Mouse (Mus musculus): ENCODE data around the gene Olfr107. TPM values are rescaled to one million over a fixed set of nuclear protein-coding genes. Genes with fewer than 3 reads are reported as not detected.

The Olfr107 gene
- not detected in 2 replicates for polyA plus RNA-seq (2012; rRNA removed)

DNA sequence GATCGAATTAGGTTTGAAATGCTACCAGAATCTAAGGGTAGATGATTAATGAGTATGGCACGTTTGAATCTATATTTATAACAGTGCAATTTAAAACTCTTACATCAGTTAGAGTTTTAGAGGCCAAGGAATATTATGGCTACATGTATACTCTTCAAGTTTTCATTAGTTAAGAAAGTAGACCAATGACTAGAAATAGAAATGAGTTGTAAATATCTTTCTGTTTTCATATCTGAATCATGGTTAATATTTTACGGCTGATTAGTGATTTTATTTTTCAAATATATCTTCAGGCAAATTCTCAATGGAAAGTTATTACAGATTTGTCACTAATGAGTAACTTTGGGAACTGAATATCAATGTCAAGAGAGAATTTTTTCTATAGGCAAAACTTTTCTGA lies at the start of gene Olfr107:
Olfr107 (plus strand) TSS at position 301 of the 400 bp plus-strand sequence.

DNA sequence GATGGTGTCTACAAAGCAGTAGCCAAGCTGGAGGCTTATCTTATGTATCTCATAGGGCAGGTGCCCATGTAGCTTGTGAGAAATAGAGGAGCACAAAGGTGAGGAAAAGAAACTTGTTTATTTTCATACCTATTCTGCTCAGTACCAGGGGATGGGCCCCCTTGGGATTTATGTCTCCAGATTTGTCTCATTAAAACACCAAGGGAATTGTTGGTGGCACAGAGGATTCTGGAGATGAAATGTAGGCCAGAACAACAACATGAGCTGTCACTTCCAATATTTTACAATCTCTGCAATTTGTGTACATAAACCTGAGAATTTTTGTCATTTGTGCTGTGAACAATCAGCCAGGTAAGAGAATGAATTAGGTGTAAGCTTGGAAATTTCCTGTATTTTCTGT lies 39.7 kb upstream of the Olfr107 start, which contains the start of gene Olfr104-ps:
Olfr104-ps (plus strand) TSS at position 301 of the 400 bp plus-strand sequence.

DNA sequence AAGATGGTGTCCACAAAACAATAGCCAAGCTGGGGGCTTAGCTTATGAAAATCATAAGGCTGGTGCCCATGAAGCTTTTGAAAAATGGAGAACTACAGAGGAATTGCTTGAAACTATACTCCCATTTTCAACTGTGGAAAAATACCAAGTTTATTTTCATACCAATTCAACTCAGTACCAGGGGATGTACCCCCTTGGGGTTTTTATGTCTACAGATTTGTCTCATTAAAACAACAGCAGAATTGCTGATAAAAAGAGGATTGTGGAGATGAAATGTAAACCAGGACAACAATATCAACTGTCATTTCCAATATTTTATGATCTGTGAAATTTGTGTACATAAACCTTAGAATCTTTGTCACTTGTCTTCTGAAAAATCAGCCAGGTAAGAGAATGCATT lies 20.3 kb upstream of the Olfr107 start, which contains the start of gene Olfr105-ps:
Olfr105-ps (plus strand) TSS at position 301 of the 400 bp plus-strand sequence.

DNA sequence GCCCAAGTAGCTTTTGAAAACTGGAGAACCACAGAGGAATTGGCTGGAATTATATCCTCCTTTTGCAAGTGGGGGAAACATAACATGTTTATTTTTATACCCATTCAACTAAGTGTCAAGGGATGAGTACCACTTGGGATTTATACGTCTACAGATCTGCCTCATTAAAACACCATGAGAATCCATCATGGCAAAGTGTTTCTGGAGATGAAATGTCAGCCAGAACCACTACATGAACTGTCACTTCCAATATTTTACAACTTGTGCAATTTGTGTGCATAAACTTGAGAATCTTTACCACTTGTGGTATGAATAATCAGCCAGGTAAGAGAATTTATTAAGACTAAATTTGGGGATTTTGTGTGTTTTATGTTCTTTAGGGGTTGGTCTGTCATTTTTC lies 8.9 kb upstream of the Olfr107 start, which contains the start of gene Olfr106-ps:
Olfr106-ps (plus strand) TSS at position 301 of the 400 bp plus-strand sequence.

DNA sequence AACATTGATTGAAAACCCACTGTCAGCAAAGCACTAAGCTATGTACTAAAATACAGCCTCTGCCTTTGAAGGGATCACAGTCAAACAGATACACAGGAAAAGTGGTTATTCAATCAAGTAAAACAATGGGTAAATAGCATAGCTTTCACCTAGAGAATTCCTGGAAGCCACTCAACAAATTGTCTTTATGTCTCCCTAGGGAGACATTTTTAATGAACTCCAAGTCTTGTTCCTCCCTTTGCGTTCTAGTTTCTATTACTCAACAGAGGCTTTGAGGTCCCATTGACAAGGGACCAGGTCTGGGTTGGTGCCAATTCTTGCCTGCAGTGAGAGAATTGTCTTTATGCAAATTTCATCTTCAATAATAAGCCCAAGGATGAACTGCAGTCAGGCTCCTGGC lies 46.2 kb downstream of the Olfr107 start, which contains the start of gene Olfr108:
Olfr108 (plus strand) TSS at position 301 of the 400 bp plus-strand sequence.

Other genes starting within 250 kb of the Olfr107 start
- not detected in 2 replicates for gene Olfr93, start 237.7 kb upstream of the Olfr107 start, polyA plus RNA-seq (2012; rRNA removed)
- gene Ubd, start 205.3 kb upstream of the Olfr107 start, polyA plus RNA-seq (2012; rRNA removed): not detected in 2 replicates
- not detected in 2 replicates for gene Olfr94, start 198.2 kb upstream of the Olfr107 start, polyA plus RNA-seq (2012; rRNA removed)
- gene Olfr95, start 186.1 kb upstream of the Olfr107 start, polyA plus RNA-seq (2012; rRNA removed): not detected in 2 replicates
- gene Olfr96, start 179.1 kb upstream of the Olfr107 start, polyA plus RNA-seq (2012; rRNA removed): not detected in 2 replicates
- not detected in 2 replicates for gene Olfr97, start 161.9 kb upstream of the Olfr107 start, polyA plus RNA-seq (2012; rRNA removed)
- gene Olfr98, start 135.5 kb upstream of the Olfr107 start, polyA plus RNA-seq (2012; rRNA removed): not detected in 2 replicates
- gene H2-M3, start 129.0 kb upstream of the Olfr107 start, polyA plus RNA-seq (2012; rRNA removed): 0.97 and 1.1 TPM in 2 replicates
- gene Olfr99, start 115.8 kb upstream of the Olfr107 start, polyA plus RNA-seq (2012; rRNA removed): not detected in 2 replicates
- not detected in 2 replicates for gene Olfr101, start 94.9 kb upstream of the Olfr107 start, polyA plus RNA-seq (2012; rRNA removed)
- gene Olfr102, start 82.2 kb upstream of the Olfr107 start, polyA plus RNA-seq (2012; rRNA removed): not detected in 2 replicates
- gene Olfr103, start 59.5 kb upstream of the Olfr107 start, polyA plus RNA-seq (2012; rRNA removed): not detected in 2 replicates
- not detected in 2 replicates for gene Olfr104-ps, start 39.6 kb upstream of the Olfr107 start, polyA plus RNA-seq (2012; rRNA removed)
- gene Olfr105-ps, start 20.2 kb upstream of the Olfr107 start, polyA plus RNA-seq (2012; rRNA removed): not detected in 2 replicates
- gene Olfr106-ps, start 8.8 kb upstream of the Olfr107 start, polyA plus RNA-seq (2012; rRNA removed): not detected in 2 replicates
- gene Olfr108, start 46.3 kb downstream of the Olfr107 start, polyA plus RNA-seq (2012; rRNA removed): not detected in 2 replicates
- gene Olfr109, start 59.7 kb downstream of the Olfr107 start, polyA plus RNA-seq (2012; rRNA removed): not detected in 2 replicates
- not detected in 2 replicates for gene H2-M2, start 84.3 kb downstream of the Olfr107 start, polyA plus RNA-seq (2012; rRNA removed)
- gene Olfr110, start 93.2 kb downstream of the Olfr107 start, polyA plus RNA-seq (2012; rRNA removed): not detected in 2 replicates
- 0.04 and 0.10 TPM in 2 replicates for gene Olfr111, start 108.8 kb downstream of the Olfr107 start, polyA plus RNA-seq (2012; rRNA removed)
- gene Olfr112, start 170.2 kb downstream of the Olfr107 start, polyA plus RNA-seq (2012; rRNA removed): not detected in 2 replicates
- gene Olfr113, start 178.4 kb downstream of the Olfr107 start, polyA plus RNA-seq (2012; rRNA removed): not detected in 2 replicates
- gene Olfr114, start 193.5 kb downstream of the Olfr107 start, polyA plus RNA-seq (2012; rRNA removed): not detected in 2 replicates
- gene Olfr115, start 227.9 kb downstream of the Olfr107 start, polyA plus RNA-seq (2012; rRNA removed): not detected in 2 replicates
- gene Olfr116, start 228.0 kb downstream of the Olfr107 start, polyA plus RNA-seq (2012; rRNA removed): not detected in 2 replicates

All from central nervous system, embryonic 11.5 days (tissue).